Mouse (Mus musculus) midbrain, embryonic 11.5 days (tissue): ENCODE results near the gene Psmc4. TPM values are rescaled to one million over a fixed set of nuclear protein-coding genes. Genes with fewer than 3 reads are reported as not detected.

Experiments used
- ATAC-seq: fragments of 200-750 bp; cut with Nextera tagmentation; 2 replicates; pipeline ENCODE4 v1.8.0; 2017; ENCODE audit warnings: moderate TSS enrichment, moderate library complexity; ENCODE audit not compliant: low FRiP score
- DNase-seq: peaks from one replicate; pipeline ENCODE4 v3.0.0; 2015; ENCODE audit warnings: low spot score; ENCODE audit errors: missing footprints
- H3K27ac ChIP-seq: fragments of 300-500 bp; sonication (generic); 2 replicates; pipeline ENCODE4 v1.5.1; 2014; ENCODE audit warnings: low read depth, low read length
- H3K27me3 ChIP-seq: fragments of 300-500 bp; sonication (generic); 2 replicates; pipeline ENCODE4 v1.6.1; 2014; ENCODE audit warnings: mild to moderate bottlenecking, low read length, moderate library complexity, mixed read lengths; ENCODE audit not compliant: control insufficient read depth, insufficient read depth
- H3K36me3 ChIP-seq: fragments of 300-500 bp; sonication (generic); 2 replicates; pipeline ENCODE4 v1.6.1; 2014; ENCODE audit warnings: mild to moderate bottlenecking, low read length, moderate library complexity, mixed read lengths; ENCODE audit not compliant: control insufficient read depth, insufficient read depth
- H3K4me1 ChIP-seq: fragments of 300-500 bp; sonication (generic); 2 replicates; pipeline ENCODE4 v1.6.1; 2014; ENCODE audit warnings: low read length; ENCODE audit not compliant: control insufficient read depth, insufficient read depth
- H3K4me2 ChIP-seq: fragments of 300-500 bp; sonication (generic); 2 replicates; pipeline ENCODE4 v1.6.1; 2014; ENCODE audit warnings: mild to moderate bottlenecking, moderate library complexity
- H3K4me3 ChIP-seq: fragments of 300-500 bp; sonication (generic); 2 replicates; pipeline ENCODE4 v1.5.1; 2014; ENCODE audit warnings: low read depth, low read length
- H3K9ac ChIP-seq: fragments of 300-500 bp; sonication (generic); 2 replicates; pipeline ENCODE4 v1.6.1; 2014; ENCODE audit warnings: low read length
- H3K9me3 ChIP-seq: fragments of 300-500 bp; sonication (generic); 2 replicates; pipeline ENCODE4 v1.6.1; 2016; ENCODE audit warnings: low read length; ENCODE audit not compliant: control insufficient read depth
- WGBS: fragments of 180-500 bp; shearing (Covaris S2); extraction: QIAGEN DNeasy Blood & Tissue Kit; methylation state at CpG from one replicate; pipeline ENCODE4 v1.1.7; 2014; 5-methylcytosine and 5-hydroxymethylcytosine counted together
- polyA plus RNA-seq: library from polyadenylated mRNA; unstranded; fragments of >200 nt; fragmentation: Nextera tagmentation; extraction: Ambion mirVana; gene quantifications from 2 replicates; pipeline ENCODE4 v1.2.1, GENCODE M21; 2014

Gene Psmc4
- 422 and 423 TPM in 2 replicates for polyA plus RNA-seq

- H3K27ac ChIP-seq, result no peak within 1 kb of the TSS
- H3K9ac ChIP-seq, result peak within 1 kb of the TSS; percentile 74
- H3K27me3 ChIP-seq, result no peaks in the 10 kb centered on the region
- H3K4me3 ChIP-seq, result peak within 1 kb of the TSS; percentile 52
- no peaks in the 10 kb centered on the region for H3K9me3 ChIP-seq
- H3K36me3 ChIP-seq, result peaks cover 17% of the 10 kb centered on the region; the same call in 1 of the 2 replicates
- peaks cover 7% of the 10 kb centered on the region for H3K4me1 ChIP-seq
- under 1% methylated on average over 52 of the region's 52 CpGs for WGBS
- H3K4me2 ChIP-seq, result peak within 1 kb of the TSS; percentile 76
- DNase-seq, result peak; percentile 100
- peak; percentile 97 for ATAC-seq
Observed at GRCm38 (mm10) chr7:28049476-28050409, at the start of gene Psmc4. TSS of gene Psmc4 (minus strand) at chr7:28050101.

- H3K9ac ChIP-seq, result no peak overlapping the region
- no peak overlapping the region for H3K27ac ChIP-seq
- H3K4me1 ChIP-seq, result no peaks in the 10 kb centered on the region
- no peak overlapping the region for H3K4me2 ChIP-seq
- peak; percentile 67 for DNase-seq
- no peak overlapping the region for H3K4me3 ChIP-seq
- H3K36me3 ChIP-seq, result no peaks in the 10 kb centered on the region
- 91% methylated on average over 16 of the region's 16 CpGs for WGBS
- H3K9me3 ChIP-seq, result peaks cover 8% of the 10 kb centered on the region; the same call in 1 of the 2 replicates
- no peaks in the 10 kb centered on the region for H3K27me3 ChIP-seq
- ATAC-seq, result no peak
Observed at GRCm38 (mm10) chr7:28099101-28099500, 49.2 kb upstream of the Psmc4 start.

DNA sequence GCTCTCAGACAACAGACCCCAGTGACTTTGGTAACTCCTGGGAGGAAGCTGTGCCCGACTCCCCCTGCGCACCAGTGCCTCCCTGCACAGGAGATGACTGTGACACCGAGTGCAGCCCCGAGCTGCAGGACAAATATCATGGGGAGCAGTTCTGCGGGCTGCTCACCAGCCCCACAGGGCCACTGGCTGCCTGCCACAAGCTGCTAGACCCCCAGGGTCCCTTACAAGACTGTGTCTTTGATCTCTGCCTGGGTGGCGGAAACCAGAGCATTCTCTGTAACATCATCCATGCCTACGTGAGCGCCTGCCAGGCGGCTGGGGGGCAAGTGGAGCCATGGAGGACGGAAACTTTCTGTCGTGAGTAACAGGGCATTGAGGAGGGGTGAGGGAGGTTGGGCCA is 43.6 kb upstream of the Psmc4 start:
- DNase-seq, result no peak
- WGBS, result 53% methylated on average over 11 of the region's 11 CpGs
- ATAC-seq, result no peak
- Histone ChIP-seq H3K9me3 (no peaks in the 10 kb centered on the region; the same call in 1 of the 2 replicates), H3K4me1 (no peaks in the 10 kb centered on the region), H3K9ac (no peak overlapping the region), H3K4me2 (no peak overlapping the region), H3K27me3 (no peaks in the 10 kb centered on the region), H3K4me3 (no peak overlapping the region), H3K27ac (no peak overlapping the region), H3K36me3 (no peaks in the 10 kb centered on the region)

DNA sequence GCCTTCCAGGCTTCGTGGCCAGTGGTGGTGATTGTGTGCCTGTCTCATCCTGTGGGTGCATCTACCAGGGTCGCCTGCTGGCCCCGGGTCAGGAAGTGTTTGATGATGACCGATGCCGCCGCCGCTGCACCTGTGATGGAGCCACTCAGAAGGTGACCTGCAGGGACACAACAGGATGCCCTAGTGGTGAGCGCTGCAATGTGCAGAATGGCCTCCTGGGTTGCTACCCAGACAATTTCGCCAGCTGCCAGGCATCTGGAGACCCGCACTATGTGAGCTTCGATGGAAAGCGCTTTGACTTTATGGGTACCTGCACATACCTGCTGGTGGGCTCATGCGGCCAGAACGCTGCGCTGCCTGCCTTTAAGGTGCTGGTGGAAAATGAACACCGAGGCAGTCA is 36.3 kb upstream of the Psmc4 start:
- H3K27me3 ChIP-seq, result no peaks in the 10 kb centered on the region
- ATAC-seq (no peak), DNase-seq (no peak)
- WGBS, result 76% methylated on average over 16 of the region's 16 CpGs
- H3K9me3 ChIP-seq, result no peaks in the 10 kb centered on the region
- no peak overlapping the region for H3K9ac ChIP-seq
- H3K4me1 ChIP-seq, result no peaks in the 10 kb centered on the region
- H3K27ac ChIP-seq, result no peak overlapping the region
- no peaks in the 10 kb centered on the region for H3K36me3 ChIP-seq
- no peak overlapping the region for H3K4me3 ChIP-seq
- no peak overlapping the region for H3K4me2 ChIP-seq

GRCm38 (mm10) chr7:28084215-28084614 is 34.3 kb upstream of the Psmc4 start:
- no peak overlapping the region for H3K4me2 ChIP-seq
- DNase-seq (no peak), ATAC-seq (no peak)
- no peak overlapping the region for H3K9ac ChIP-seq
- no peak overlapping the region for H3K4me3 ChIP-seq
- no peaks in the 10 kb centered on the region for H3K4me1 ChIP-seq
- no peaks in the 10 kb centered on the region for H3K36me3 ChIP-seq
- WGBS, result 88% methylated on average over 7 of the region's 7 CpGs
- H3K9me3 ChIP-seq, result no peaks in the 10 kb centered on the region
- no peaks in the 10 kb centered on the region for H3K27me3 ChIP-seq
- no peak overlapping the region for H3K27ac ChIP-seq

DNA sequence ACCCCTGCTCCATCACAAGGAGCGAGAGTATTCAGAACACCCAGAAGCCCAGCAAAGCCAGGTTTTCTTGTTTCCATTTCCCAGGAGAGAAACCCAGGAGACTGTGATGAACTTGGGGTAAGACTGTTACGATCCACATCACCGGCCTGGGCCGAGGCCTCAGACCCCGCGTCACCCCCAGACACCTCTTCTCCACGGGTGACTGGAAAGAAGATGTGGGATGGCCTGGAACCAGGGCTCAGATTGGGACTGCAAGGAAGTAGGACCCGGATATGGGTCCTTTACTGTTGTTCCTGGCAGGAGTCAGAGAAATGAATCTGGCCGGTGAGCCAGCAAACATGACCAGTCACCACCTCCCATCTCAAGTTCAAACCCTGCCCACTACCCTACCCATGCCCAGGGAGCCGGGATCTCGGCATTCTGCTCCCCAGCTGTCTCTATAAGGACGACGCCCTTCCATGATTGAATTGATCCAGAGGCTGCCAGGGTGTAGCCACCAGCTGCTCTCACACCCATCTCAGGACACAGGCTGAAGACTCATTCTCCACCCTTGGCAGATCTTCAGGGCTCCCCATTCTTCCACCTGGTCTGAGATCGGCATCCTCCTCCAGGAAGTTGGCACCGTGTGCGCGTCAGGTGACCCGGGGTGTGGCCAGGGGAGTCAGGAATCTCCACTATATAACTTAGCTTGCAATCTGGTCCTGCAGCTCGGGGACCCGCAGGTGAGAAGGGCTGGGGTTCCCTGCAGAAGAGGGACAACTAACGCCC is 20.8 kb upstream of the Psmc4 start, which contains the start of gene Fcgbp:
Fcgbp (plus strand) TSS at position 706 of the 768 bp plus-strand sequence.
- DNase-seq, result no peak
- 86% methylated on average over 21 of the region's 21 CpGs for WGBS
- no peak within 1 kb of the TSS for H3K9ac ChIP-seq
- ATAC-seq, result no peak
- H3K36me3 ChIP-seq, result no peaks in the 10 kb centered on the region
- H3K27ac ChIP-seq, result no peak within 1 kb of the TSS
- H3K9me3 ChIP-seq, result no peaks in the 10 kb centered on the region
- H3K27me3 ChIP-seq, result no peaks in the 10 kb centered on the region
- H3K4me2 ChIP-seq, result no peak within 1 kb of the TSS
- no peaks in the 10 kb centered on the region for H3K4me1 ChIP-seq
- no peak within 1 kb of the TSS for H3K4me3 ChIP-seq

DNA sequence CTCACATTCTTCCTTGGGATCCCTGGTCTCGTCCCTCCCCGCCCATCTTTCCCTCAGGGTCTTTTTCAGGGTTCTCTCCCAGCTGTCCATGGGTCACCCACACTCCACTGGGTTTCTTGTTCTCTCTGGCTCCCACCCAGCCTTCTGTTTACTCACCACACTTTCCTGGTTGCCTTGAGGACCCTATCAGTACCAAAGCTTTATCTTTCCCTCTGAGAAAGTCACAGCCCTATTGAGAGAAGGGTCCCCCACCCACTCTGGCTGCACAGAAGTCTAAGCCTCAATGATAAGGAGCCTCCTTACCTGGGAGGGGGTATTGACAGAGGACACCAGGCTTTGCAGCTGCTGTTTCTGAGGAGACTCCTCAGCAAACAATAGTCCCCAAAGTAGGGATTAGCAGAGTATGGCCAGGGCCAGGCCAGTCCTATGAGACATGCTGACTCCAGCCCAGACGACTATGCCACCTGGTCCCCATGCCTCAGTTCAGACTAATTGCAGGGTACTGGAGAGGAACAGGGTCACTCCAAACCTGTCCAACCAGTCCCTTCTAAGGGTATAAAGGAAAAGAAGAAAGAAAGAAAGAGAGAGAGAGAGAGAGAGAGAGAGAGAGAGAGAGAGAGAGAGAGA is 19.8 kb upstream of the Psmc4 start:
- no peak for ATAC-seq
- H3K9me3 ChIP-seq, result no peaks in the 10 kb centered on the region
- H3K4me1 ChIP-seq, result no peaks in the 10 kb centered on the region
- H3K27ac ChIP-seq, result no peak overlapping the region
- H3K36me3 ChIP-seq, result no peaks in the 10 kb centered on the region
- WGBS, result 53% methylated on average over 3 of the region's 3 CpGs
- no peak for DNase-seq
- H3K27me3 ChIP-seq, result no peaks in the 10 kb centered on the region
- H3K4me3 ChIP-seq, result no peak overlapping the region
- no peak overlapping the region for H3K4me2 ChIP-seq
- no peak overlapping the region for H3K9ac ChIP-seq

DNA sequence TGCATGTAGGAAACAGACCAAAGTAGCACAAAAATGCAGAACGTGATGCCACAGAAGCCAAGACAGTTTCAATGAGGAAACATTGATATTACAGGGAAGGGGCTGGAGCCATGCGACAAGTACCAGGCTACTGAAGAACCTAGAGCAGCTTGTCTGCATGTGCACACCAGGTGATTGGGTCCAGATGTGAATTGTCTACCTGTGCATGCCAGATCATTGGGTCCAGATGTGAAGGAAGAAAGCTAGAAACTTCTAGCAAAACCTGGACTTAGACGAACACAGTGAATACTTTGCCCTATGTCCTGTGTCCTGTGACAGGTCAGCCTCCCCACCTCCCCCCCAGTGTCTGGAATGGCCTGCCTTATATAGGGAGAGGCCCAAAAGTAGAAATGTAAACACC is 18.8 kb upstream of the Psmc4 start:
- 83% methylated on average over 3 of the region's 3 CpGs for WGBS
- no peak overlapping the region for H3K4me3 ChIP-seq
- DNase-seq (no peak), ATAC-seq (no peak)
- no peaks in the 10 kb centered on the region for H3K9me3 ChIP-seq
- no peaks in the 10 kb centered on the region for H3K27me3 ChIP-seq
- no peak overlapping the region for H3K9ac ChIP-seq
- no peak overlapping the region for H3K4me2 ChIP-seq
- no peaks in the 10 kb centered on the region for H3K4me1 ChIP-seq
- H3K36me3 ChIP-seq, result no peaks in the 10 kb centered on the region
- H3K27ac ChIP-seq, result no peak overlapping the region
